Mouse (Mus musculus): ENCODE data around the gene Vgll3. TPM values are rescaled to one million over a fixed set of nuclear protein-coding genes. Genes with fewer than 3 reads are reported as not detected.

Vgll3 gene
- polyA plus RNA-seq, 1 experiment from 2014 or later, result 5.2 TPM

GRCm38 (mm10) chr16:65868933-65869332 is 53.9 kb downstream of the Vgll3 start:
- H3K9ac ChIP-seq (replicated peaks; ENCODE audit: low read depth), result no peak overlapping the region
- H3K27me3 ChIP-seq (replicated peaks; ENCODE audit: insufficient read depth, low read length), result no peaks in the 10 kb centered on the region
- H3K4me1 ChIP-seq (ENCODE audit: insufficient read depth, low read depth, low read length), result no peaks in the 10 kb centered on the region
- H3K4me3 ChIP-seq (ENCODE audit: low read depth, low read length), result no peak overlapping the region
- 50% methylated on average over 2 of the region's 2 CpGs for WGBS
- H3K36me3 ChIP-seq (ENCODE audit: insufficient read depth, low read length), result no peaks in the 10 kb centered on the region
- H3K27ac ChIP-seq (ENCODE audit: low read length), result no peak overlapping the region
- no peaks in the 10 kb centered on the region for H3K9me3 ChIP-seq (ENCODE audit: low read length)
- TF ChIP-seq CTCF (IDR thresholded peaks at IDR 0.05) (no peak), EP300 (IDR thresholded peaks at IDR 0.05) (no peak)
- ATAC-seq (peak; percentile 69), DNase-seq (ENCODE audit: low spot score) (peak; percentile 64)
- no peak overlapping the region for H3K4me2 ChIP-seq (replicated peaks; ENCODE audit: low read depth, low read length)

DNA sequence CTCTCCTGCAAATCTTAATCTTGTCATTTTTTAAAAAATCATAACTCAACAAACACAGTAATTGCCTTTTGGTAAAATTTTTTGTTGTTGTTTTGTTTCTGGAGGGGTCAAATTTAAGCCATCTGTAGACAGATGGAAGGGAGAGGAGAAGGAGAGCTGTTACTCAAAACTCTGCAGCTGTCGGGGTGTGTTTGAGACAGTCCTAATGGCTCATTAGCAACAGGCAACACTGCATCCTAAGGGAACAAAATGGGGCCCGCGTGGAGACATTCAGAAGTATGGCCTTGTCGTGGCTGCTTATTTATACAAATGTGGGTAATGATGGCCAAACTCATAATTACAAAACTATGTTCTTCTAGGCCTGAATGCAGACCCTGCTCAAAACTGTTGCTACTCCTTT is 73.9 kb downstream of the Vgll3 start:
- Histone ChIP-seq H3K9me3 (ENCODE audit: low read length) (no peaks in the 10 kb centered on the region), H3K27ac (ENCODE audit: low read length) (no peak overlapping the region), H3K4me1 (ENCODE audit: insufficient read depth, low read depth, low read length) (no peaks in the 10 kb centered on the region), H3K27me3 (replicated peaks; ENCODE audit: insufficient read depth, low read length) (no peaks in the 10 kb centered on the region), H3K36me3 (ENCODE audit: insufficient read depth, low read length) (no peaks in the 10 kb centered on the region), H3K4me2 (replicated peaks; ENCODE audit: low read depth, low read length) (no peak overlapping the region), H3K4me3 (ENCODE audit: low read depth, low read length) (no peak overlapping the region), H3K9ac (replicated peaks; ENCODE audit: low read depth) (no peak overlapping the region)
- ATAC-seq, result peak; percentile 57
- DNase-seq (ENCODE audit: low spot score), result peak; percentile 54
- WGBS, result 67% methylated on average over 4 of the region's 4 CpGs
- TF ChIP-seq EP300 (IDR thresholded peaks at IDR 0.05) (no peak), CTCF (IDR thresholded peaks at IDR 0.05) (no peak)
